Mouse (Mus musculus) C2C12 (cell line): Measurements from ENCODE around the gene Mcts2.

Source experiments
- CTCF ChIP-seq: IDR thresholded peaks from one replicate; pipeline ENCODE4 v1.5.1; 2011; ENCODE audit not compliant: control insufficient read depth, insufficient read depth, insufficient read length
- MAX ChIP-seq: IDR thresholded peaks from one replicate; pipeline ENCODE4 v1.6.1; 2011; ENCODE audit warnings: mild to moderate bottlenecking, control low read depth
- MYOD1 ChIP-seq: IDR thresholded peaks from one replicate; pipeline ENCODE4 v1.6.1; 2011; ENCODE audit warnings: low read depth; ENCODE audit not compliant: control insufficient read depth, insufficient read length
- USF1 ChIP-seq: IDR thresholded peaks from one replicate; pipeline ENCODE4 v1.6.1; 2011; ENCODE audit warnings: low read depth, mild to moderate bottlenecking, control low read depth, moderate library complexity

DNA sequence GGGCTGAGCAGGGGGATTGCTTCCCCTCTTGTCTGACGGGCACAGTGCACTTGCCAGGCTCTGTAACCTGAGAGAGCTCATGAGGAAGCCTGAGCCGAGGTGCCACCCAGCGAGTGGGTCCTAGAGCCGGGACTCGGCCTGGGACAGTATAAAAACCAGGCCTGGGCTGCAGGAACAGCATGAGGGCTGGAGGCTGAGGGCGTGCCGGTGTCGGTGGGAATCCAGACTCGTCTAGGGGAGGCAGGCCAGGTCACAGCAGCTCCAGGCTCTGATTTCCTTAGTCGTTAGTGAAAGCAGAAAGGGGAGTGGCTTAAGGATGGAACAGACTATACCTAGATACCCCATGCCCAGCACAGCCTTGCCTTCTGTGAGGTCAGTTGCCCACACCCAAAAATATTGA, 9.2 kb downstream of the Mcts2 start:
- TF ChIP-seq CTCF, result no peak
- TF ChIP-seq USF1, result no peak
- TF ChIP-seq MYOD1, result no peak
- no peak for TF ChIP-seq MAX
